Mouse (Mus musculus) gastrocnemius, adult 8-10 months (tissue): ENCODE data around the gene Fam83e. TPM values are rescaled to one million over a fixed set of nuclear protein-coding genes. Genes with fewer than 3 reads are reported as not detected.

Source experiments
- DNase-seq, 2 experiments: peaks; one replicate each; pipeline ENCODE4 v3.0.0; 2022; ENCODE audit warnings: low spot score in 2 of 2
- total RNA-seq, 4 experiments: library from RNA; stranded (reverse); gene quantifications; 2 replicates each; pipeline ENCODE4 v1.2.4; 2022

Gene Fam83e
- under 1 TPM in 2 of 4 experiments, not detected in 2; 0.10 to 0.38 TPM for total RNA-seq

DNA sequence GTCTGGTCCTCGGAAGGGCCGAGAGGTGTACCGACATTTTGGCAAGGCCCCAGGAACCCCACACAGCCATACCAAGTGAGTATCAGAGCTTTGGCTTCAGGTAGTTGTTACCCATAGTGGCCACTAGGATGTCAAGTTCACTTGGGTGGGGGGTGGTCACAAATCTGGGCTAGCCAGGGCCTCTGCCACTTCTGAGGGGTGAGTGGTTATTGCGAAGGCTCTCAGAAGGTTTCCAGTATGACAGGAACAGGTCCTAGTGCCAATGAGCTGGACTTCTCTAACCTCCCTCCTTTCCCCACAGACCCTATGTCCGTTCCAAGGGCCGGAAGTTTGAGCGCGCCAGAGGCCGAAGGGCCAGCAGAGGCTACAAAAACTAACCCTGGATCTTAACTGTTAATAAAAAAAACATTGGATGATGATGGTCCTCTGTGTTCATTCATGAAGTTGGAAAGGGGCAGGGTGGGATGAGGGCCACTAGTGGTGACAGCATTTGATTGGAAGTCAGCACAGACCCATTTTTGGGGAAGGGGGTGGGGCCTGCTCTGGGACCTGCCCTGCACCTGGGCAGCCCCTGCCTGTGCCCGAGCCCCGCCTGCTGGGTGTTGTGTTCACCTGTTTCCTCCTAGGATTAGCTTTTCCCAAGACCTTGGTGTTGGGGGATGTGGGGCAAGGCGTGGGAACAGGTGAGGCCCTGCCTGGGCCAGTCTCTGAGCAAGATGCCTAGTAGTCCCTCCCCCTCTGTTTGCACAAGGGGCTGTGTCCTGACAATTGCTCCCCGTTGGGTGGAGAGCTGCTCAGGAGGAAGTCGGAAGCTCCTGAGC, at the start of gene Fam83e:
TSS of gene Fam83e (plus strand) at position 800 of the 821 bp plus-strand sequence.
- no peak for DNase-seq

DNA sequence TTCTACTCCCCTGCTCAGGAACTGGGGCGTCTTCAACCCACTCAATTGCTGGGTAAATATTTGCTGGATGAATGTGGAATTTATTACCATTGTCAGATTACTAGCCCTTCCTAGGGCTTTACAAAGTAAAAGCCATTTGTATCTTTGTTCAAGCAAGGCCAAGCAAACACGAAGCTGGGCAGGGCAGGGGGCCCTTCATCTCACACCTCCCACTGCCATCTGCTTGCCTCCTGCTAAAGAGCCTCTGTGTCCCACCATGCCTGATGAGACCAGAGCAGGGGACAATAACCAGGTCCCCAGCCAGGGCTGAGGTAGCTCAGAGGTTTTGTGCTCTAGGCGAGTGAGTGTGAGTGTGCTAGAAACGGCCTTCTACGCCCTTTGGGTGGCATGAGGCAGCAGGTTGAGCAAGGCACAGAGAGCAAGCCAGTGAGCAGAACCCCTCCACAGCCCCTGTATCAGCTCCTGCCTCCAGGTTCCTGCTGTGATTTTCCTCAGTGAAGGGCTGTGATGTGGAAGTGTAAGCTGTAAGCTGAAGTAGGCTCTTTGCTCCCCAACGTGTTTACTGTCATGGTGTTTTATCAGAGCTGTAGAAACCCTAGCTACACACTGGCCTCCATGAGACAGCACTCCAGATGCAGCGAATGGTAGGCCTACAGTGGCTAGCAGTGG, 43.3 kb upstream of the Fam83e start:
- no peak for DNase-seq

DNA sequence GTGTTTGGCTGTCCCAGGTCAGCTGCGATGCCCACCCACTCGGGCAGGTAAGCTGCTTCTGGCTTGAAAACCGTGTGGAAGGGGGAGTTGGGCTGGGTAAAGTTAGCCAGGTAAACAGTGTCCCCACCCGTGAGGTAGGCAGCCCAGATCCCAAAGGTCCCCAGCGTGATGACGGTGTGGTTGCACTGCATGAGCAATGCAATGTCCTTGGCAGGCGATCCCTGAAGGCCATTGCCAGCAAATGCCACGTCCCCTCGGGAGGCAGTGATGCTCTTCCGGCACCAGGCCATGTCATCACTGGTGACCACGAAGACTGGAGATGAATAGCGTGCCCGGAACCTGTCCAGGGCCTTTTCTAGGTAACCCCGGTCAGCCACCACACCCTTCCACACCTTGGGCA, 42.5 kb upstream of the Fam83e start:
- no peak for DNase-seq

DNA sequence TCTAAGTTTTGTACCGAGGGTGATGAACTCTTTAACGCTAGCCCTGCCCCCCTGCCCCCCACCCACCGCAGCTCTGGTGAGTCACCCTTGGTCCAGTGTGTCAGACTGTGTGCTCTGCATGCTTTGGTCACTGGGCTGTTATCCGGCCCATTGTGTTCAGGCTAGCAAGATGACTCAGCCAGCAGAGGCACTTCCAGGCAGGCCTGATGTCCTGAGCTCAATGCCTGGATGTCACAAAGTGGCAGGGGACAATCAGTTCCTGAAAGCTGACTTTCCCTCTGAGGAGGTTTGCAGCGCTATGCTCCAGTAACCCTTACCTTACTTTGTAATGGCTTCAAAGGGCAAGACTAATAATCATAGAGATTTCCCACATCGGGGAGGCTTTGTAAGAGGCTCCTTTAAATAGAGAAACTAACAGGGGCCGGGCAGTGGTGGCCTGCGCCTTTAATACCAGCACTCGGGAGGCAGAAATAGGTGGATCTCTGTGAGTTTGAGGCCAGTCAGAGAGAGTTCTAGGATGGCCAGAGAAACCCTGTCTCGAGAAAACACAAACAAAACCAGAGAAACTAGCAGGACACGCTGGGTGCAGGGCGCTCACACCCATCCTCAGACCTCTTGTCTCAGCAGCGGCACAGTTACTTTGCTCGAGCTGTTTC, 40.9 kb upstream of the Fam83e start:
- DNase-seq, result no peak

DNA sequence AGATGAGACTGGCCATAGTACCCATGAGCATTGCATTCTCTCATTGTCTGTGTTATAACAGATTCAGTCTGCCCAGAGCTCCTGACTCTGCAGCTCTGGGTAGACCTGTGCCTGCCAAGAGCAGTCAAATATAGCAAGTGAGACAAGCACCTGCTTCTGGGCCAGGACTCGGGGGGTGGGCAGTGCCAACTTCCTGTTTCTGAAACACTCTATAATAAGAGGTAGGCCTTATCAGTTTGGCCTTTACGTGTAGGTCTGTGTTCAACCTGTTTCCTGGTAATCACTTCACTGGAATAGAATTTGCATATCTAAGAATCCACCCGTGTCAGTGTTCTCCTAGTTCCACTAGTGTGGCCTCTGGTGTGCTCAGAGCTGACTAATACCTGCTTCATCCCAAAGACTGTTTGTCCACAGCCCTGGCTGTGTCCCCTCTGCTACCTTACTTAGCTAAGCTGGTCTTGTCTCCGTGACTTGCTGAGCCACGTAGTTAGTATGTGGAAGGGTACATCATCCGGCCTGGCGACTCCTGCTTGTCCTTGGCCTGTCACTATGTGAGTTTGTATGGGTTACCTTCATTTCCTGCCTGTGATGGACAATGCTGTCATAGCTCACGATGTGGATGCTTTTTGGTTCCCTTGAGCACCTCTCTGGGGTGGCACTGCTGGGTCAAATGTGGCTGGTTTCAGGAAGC, 39.8 kb upstream of the Fam83e start:
- peak; percentile 54 to 72 for DNase-seq

DNA sequence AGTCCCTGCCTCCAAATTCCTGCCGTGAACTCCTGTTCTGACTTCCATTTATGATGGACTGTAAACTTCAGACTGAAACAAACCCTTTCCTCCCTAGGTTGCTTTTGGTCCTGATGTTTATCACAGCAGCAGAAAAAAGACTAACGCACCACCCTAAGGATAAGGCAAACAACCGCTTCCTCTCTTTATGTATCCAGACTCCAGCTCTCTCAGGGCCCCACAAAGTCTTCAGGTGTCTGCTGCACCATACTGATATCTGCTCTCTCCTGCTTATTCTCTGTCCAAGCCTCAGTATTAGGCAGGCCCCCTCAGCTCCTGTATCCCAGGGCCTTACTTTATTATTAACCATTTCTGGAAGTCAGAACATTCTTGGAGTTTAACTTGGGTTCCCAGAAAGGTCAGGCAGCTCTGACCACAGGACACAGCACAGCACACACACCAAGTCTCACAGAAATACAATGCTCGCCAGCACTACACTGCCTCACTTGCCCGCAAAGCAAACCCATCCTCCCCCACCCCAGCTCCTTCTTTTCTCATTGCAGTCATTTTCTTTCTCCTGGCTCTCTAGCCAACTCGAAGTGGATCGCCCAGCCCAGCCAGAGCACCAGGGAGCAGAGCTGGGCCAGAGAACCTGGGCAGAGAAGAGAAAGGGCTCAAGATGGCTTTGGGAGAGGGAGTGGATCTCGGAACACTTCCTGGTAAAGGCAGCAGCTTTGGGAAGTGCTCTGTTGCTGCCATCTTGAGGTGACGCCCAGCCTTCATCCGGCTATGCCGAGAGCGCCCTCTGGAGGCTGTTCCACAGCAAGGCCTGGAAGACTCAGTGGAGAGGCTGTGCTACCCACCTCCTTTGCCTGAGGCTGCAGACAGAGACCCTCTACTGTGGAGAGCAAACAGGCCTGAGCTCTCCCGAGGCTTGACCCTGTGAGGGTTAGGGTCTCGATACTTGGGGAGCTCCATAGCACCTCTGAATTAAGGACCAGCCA, 38.6 kb upstream of the Fam83e start:
- DNase-seq, result peak; percentile 72 to 80

DNA sequence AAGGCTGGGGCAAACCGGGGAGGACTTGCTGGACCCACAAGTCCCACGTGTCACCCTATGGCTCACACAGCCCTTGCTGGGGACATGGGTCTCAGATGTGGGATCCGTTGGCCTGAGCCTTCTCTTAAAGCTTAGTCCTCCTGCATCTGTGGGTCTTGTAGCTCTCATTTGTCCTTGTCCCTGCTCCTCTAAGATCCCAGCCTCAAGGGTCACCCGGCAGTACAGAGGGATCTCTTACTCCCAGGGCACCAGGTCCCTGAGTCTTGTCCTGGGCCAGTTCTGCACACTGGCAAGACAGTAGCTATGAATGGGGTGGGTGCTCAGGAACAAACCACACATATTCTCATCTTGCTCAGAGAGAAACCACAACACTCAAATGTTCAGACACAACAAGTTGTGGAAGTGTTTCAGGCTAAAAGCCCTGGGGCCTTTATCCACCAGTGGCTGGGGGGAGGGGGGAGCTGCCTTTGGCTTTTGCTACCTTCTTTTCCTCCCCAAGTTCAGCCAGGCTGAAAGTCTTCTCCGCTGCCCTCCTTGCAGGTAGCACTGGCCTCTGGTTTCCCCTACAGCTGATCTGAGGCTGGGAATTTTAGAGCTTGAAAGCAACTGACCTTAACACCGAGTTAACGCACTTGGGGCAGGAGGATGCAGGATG, 37.5 kb upstream of the Fam83e start, which contains the start of gene Ntn5:
TSS of gene Ntn5 (plus strand) at position 627 of the 655 bp plus-strand sequence.
- no peak for DNase-seq

DNA sequence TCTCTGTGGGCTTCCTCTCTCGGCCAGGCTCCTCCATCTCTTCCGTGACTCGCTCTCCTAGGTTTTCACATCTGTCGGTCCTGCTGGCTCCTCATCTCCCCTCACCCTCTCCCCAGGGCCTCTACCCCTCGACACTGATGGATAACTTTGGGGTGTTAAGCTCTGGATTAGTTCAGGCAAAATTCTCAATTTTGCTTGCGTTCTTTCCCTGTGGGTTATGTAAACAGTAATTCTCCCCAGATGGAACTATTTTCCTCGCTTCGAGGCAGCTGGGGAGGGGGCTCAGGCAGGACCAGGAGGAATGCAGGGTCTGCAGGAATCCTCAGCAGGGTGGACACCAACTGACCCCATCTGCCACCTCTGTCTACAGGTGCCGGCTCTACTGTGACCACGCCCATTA, 35.2 kb upstream of the Fam83e start:
- DNase-seq, result no peak

DNA sequence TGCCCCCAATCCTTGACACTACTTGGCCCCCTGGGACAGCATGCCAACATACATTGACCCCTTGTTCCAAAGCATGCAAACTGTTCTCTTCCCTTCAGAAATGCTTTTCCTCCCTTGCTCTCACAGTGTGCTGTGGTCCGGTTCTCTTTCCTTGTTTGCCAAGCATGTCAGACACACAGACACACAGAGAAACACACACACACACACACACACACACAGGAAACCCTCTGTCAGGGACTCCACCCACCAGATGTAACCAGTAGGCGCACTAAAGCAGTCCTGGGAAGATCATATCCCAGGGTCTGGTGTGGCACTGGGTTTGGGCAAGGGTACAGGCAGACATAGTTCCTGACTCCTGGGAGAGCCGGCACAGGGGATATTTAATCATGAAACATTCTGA, 34.2 kb upstream of the Fam83e start:
- no peak for DNase-seq

DNA sequence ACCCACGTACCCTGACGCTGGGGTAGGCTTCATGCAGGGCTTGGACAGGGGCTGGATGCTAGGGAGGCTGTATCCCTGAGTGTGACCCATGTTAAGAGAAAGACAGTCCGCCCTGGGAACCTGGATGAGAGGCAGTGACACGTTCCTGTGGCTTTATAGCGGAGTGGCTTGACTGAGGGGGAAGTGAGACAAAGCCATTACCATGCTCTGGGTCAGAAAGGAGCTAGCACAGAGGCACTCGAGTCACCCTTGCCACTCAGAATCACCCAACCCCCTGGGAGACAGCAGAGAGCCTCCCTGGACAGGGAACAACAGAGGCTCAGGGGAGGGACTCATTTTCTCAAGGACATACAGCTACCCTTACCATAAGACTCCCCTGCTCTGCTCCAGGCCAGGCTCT, 31.9 kb upstream of the Fam83e start:
- DNase-seq, result no peak

DNA sequence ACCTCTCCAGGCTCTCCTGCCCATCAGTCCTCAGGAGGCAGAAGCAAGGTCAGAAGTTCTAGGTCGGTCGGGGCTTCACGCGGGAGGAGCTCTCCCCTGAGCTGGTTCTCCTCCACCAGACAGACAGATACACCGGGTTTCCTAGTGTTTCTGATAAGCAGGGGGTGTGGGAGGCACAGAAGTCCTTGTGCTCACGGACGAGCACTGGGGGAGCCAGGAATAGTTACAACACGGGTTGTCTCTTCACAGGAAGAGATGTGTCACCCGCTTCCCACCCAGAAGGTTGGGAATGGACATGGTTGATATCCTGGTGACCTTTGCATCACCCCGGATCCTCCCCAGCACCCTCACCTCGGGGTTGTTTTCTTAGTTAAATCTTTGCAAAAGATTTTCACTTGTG, 31.2 kb upstream of the Fam83e start:
- DNase-seq, result no peak

DNA sequence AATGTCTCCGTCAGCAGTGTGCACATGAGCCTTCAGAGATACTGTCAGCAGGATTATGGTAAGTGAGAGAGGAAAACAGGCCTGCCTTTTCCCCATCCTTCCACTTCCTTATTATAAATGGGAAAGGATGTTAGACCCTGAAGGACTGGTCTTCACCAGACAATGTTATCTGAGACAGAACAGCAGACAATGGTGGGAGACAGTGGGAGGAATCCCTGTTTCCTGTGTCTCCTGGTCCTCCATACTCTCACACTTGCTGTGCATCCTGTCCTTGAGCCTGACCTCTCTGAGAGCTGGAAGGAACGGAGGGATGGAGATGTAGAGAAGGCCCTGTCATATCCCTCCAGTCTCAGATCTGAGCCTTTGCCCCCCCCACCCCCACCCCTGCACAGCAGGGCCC, 28.6 kb upstream of the Fam83e start:
- DNase-seq, result no peak

DNA sequence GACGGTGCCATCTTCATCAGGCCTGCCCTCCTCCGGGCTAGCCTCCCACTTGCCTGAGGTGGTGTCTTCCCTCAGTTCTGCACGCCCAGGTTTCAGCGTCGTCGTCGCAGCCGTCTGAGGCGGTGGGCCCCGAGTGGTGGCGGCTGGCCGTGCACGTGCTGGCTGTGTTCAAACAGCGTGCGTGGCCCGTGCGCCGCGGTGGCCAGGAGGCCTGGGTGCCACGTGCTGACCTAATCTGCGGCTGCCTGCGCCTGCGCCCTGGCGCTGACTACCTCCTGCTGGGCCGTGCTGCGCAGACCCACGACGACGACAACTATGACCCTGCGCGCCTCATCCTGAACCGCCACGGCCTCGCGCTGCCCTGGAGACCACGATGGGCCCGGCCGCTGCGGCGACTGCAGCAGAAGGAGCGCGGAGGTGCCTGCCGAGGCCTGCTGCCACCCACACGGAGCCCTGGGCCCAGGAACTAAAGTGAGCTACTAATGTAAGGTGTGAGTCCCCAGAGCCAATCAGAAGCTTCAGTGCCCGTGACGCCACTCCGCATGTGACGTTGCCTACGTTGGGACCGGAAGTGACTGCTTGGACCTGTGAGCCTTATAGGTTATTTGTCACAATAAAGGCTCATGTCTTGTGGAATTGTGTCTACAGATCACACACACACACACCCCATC, 27.0 kb upstream of the Fam83e start, which contains the start of gene Sec1:
TSS of gene Sec1 (minus strand) at position 482 of the 671 bp plus-strand sequence.
- no peak for DNase-seq

DNA sequence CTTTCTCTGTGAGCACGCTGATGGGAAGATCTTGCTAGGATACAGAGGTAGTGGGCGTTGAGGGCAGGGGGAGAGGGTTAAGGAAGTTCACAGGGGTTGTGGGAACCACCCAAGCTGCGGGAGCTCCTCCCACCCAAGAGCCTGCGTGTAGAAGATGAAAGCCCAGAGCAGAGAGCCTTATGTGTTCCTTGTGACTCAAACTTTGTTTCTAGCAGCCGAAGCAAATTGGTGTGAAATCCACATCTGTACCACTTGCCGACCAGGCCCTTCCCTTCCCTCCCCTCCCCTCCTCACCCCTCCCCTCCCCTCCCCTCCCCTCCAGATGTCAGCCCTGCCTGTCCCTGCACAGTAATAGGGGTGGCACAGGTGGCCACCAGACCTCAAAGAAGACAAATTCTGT, 25.9 kb upstream of the Fam83e start:
- no peak for DNase-seq

DNA sequence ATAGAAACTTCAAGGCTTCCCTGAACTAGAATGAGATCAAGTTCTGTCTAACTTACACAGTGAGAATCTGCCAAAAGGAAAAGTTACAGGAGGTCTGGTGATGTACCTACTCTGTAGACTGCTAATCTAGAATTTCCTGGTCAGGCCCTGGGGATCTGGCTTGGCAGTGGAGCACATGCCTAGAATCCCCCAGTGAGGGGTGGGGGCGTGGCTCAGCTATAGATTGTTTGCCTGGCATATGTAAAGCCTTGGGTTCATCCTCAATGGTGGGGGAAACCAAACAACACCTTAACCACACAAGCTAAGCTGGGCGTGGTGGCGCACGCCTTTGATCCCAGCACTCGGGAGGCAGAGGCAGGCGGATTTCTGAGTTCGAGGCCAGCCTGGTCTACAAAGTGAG, 23.1 kb upstream of the Fam83e start:
- DNase-seq, result no peak

DNA sequence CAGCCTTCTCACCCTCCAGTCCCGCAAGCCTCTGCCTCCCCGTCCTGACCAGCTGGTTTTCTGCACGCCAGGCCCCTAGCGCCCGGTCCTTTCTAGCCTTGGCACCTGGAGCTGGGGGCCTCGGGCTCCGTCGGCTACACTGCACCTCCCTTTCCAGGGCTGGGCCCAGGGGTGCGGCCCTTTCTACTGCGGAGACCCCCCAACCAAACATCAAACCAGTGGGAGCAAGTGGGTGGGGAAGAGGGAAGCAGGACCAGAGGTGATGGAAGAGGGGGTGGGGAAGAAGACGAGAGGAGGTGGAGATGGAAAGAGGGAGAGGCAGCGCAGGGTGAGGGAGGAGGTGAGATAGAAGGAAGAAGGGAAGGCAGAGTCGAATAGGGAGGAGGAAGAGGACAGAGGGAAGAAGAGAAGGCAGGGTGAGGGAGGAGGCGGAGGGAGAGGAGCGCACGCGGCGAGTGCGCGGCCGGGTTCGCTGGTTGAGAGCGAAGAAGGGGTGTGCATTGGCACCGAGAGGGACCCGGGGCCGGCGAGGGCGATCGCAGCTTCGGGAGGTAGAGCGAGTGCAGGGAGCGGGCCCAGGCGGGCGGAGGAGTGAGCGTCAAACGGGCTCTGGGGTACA, 21.4 kb upstream of the Fam83e start, which contains the start of gene Car11:
TSS of gene Car11 (plus strand) at position 321 of the 619 bp plus-strand sequence.
- DNase-seq, result no peak

DNA sequence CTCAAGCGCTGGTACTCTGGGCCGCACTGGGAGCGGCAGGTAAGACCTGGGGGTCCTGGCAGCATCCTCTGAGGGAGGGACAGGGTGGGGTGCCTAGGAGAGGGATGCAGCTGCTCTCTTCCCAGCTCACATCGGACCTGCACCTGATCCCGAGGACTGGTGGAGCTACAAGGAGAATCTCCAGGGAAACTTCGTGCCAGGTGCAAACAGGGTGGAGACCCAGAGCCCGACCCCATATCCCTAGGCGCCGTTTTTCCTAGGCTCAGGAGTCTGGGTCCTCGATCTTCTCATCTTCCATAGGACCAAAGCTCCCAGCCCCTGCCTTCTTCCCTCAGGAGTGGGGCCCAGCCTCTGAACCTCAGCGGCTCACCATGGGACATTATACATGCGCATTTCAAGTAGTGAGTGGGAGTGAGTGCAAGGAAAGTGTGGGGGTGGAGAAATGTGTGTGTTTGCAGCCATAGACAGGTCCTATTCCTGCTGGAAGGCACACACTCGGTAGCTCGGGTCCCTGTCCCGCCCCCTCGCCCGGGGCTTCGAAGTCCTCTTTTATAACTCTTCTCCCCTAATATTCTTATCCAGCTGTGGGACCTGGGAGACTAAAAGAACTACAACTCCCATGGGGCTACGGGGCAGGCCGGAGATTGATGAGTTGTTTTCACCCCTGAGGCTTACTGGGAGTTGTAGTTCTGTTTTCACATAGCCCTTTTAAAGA, 20.6 kb upstream of the Fam83e start:
- DNase-seq, result peak; percentile 76

DNA sequence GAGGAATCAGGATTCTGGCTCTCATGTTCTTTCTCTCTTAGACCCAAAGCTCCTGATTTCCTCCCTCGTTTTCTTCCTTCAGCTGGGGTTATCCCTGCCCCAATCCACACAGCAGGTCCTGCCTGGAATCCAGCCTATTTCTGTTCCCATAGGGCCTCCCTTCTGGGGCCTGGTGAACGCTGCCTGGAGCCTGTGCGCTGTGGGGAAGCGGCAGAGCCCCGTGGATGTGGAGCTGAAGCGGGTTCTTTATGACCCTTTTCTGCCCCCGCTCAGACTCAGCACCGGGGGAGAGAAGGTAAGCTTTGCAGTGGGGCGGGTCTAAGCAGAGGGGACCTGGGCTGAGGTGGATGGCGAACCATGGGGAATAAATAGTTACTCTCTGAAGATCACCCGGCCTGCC, 19.9 kb upstream of the Fam83e start:
- DNase-seq, result no peak
